ENCODE assay signal across 8 mouse cellular contexts in genomic region chr11:106271794-106272643, GRCm38 (mm10). TPM values are rescaled to one million over a fixed set of nuclear protein-coding genes. Genes with fewer than 3 reads are reported as not detected.
DNase-seq lines count a peak whose midpoint lies in the region; ATAC-seq and TF ChIP-seq lines count a peak whose summit lies in the region.

No protein-coding gene starts in this region.

- TF ChIP-seq CTCF in cerebellum, adult 2 months (IDR thresholded peaks at IDR 0.05; ENCODE audit: borderline replicate concordance, insufficient read depth, low read depth, low read length): no peak
- no peak for TF ChIP-seq CTCF in kidney, postnatal 0 days (IDR thresholded peaks at IDR 0.05; ENCODE audit: low read depth)

- under 1% methylated on average over 41 of the region's 41 CpGs for WGBS in cerebellum, adult 2 months
- WGBS in heart, embryonic 10.5 days: 1% methylated on average over 41 of the region's 41 CpGs
- under 1% methylated on average over 40 of the region's 41 CpGs for WGBS in kidney, postnatal 0 days
- WGBS in stomach, embryonic 14.5 days: under 1% methylated on average over 41 of the region's 41 CpGs

- peak overlapping the region; percentile 74 for H3K4me2 ChIP-seq in kidney, postnatal 0 days (ENCODE audit: low read length)
- H3K4me2 ChIP-seq in stomach, embryonic 14.5 days (replicated peaks; ENCODE audit: low read depth, low read length): peak overlapping the region; percentile 67

- no peaks in the 10 kb centered on the region for H3K9me3 ChIP-seq in heart, embryonic 10.5 days
- H3K9me3 ChIP-seq in kidney, postnatal 0 days (replicated peaks; ENCODE audit: low read length): no peaks in the 10 kb centered on the region
- H3K9me3 ChIP-seq in stomach, embryonic 14.5 days (ENCODE audit: control insufficient read depth, low read depth, low read length): no peaks in the 10 kb centered on the region

- intact Hi-C loops in left cerebral cortex, postnatal 4 days (cut with DNase I): no loop called here

- ATAC-seq in kidney, postnatal 0 days (replicated peaks; ENCODE audit: low FRiP score, low read depth): peak; percentile 19
- peak; percentile 19; the same call in 1 of the 2 replicates for ATAC-seq in stomach, embryonic 14.5 days (ENCODE audit: insufficient number of reproducible peaks, insufficient read depth, low FRiP score, low read depth)

- DNase-seq in left cerebral cortex, postnatal 4 days: peak; percentile 43
- no peak for DNase-seq in left cerebral cortex, adult 11 months (ENCODE audit: low spot score)
- DNase-seq in cerebellum, adult 2 months: peak in 1 of 2 experiments; percentile 64
- DNase-seq in heart, embryonic 10.5 days (ENCODE audit: low spot score): peak; percentile 81
- peak; percentile 73 for DNase-seq in kidney, postnatal 0 days (ENCODE audit: low spot score)
- peak; percentile 48 for DNase-seq in lung, postnatal 36 days
- DNase-seq in gastrocnemius, postnatal 4 days (ENCODE audit: low spot score in 2 of 2): no peak

- peak overlapping the region; percentile 72 for H3K4me3 ChIP-seq in cerebellum, adult 2 months (replicated peaks; ENCODE audit: insufficient read depth, low read depth, low read length)
- H3K4me3 ChIP-seq in heart, embryonic 10.5 days: peak overlapping the region; percentile 96
- peak overlapping the region; percentile 99 for H3K4me3 ChIP-seq in kidney, postnatal 0 days (replicated peaks; ENCODE audit: low read depth, low read length)
- H3K4me3 ChIP-seq in stomach, embryonic 14.5 days (ENCODE audit: low read depth, low read length): peak overlapping the region; percentile 99

- peaks cover 14% of the 10 kb centered on the region for H3K36me3 ChIP-seq in heart, embryonic 10.5 days
- H3K36me3 ChIP-seq in kidney, postnatal 0 days (ENCODE audit: insufficient read depth, low read length): peaks cover 6% of the 10 kb centered on the region; the same call in 1 of the 2 replicates
- H3K36me3 ChIP-seq in stomach, embryonic 14.5 days (ENCODE audit: control insufficient read depth, insufficient read depth, low read length): peaks cover under 1% of the 10 kb centered on the region; the same call in 1 of the 2 replicates

- H3K27ac ChIP-seq in cerebellum, adult 2 months (ENCODE audit: insufficient read depth, low read length): peak overlapping the region; percentile 81
- peak overlapping the region; percentile 98 for H3K27ac ChIP-seq in heart, embryonic 10.5 days
- peak overlapping the region; percentile 99 for H3K27ac ChIP-seq in kidney, postnatal 0 days
- peak overlapping the region; percentile 98 for H3K27ac ChIP-seq in stomach, embryonic 14.5 days (ENCODE audit: low read length)

- H3K9ac ChIP-seq in kidney, postnatal 0 days (ENCODE audit: low read depth, low read length): peak overlapping the region; percentile 99
- peak overlapping the region; percentile 97 for H3K9ac ChIP-seq in stomach, embryonic 14.5 days (replicated peaks; ENCODE audit: low read depth, low read length)

- no peaks in the 10 kb centered on the region for H3K27me3 ChIP-seq in cerebellum, adult 2 months (ENCODE audit: control insufficient read depth, insufficient read depth, low read length)
- no peaks in the 10 kb centered on the region for H3K27me3 ChIP-seq in heart, embryonic 10.5 days (ENCODE audit: insufficient read depth, poor library complexity, severe bottlenecking)
- H3K27me3 ChIP-seq in kidney, postnatal 0 days (ENCODE audit: insufficient read depth, low read length): no peaks in the 10 kb centered on the region
- H3K27me3 ChIP-seq in stomach, embryonic 14.5 days (ENCODE audit: control insufficient read depth, insufficient read depth, low read length): no peaks in the 10 kb centered on the region

- peaks cover 14% of the 10 kb centered on the region; the same call in 1 of the 2 replicates for H3K4me1 ChIP-seq in cerebellum, adult 2 months (ENCODE audit: control insufficient read depth, insufficient read depth, low read length)
- peaks cover 60% of the 10 kb centered on the region for H3K4me1 ChIP-seq in heart, embryonic 10.5 days
- peaks cover 37% of the 10 kb centered on the region for H3K4me1 ChIP-seq in kidney, postnatal 0 days (replicated peaks; ENCODE audit: insufficient read depth, low read length)
- peaks cover 50% of the 10 kb centered on the region for H3K4me1 ChIP-seq in stomach, embryonic 14.5 days (ENCODE audit: control insufficient read depth, insufficient read depth, low read length)

- no peak for TF ChIP-seq POLR2A in cerebellum, adult 2 months (IDR thresholded peaks at IDR 0.05; ENCODE audit: borderline replicate concordance, insufficient read depth, low read length)

RNA-seq across cellular contexts. Expression of gene Smarcd2, which starts 0.8 kb away (rescaled TPM):
- 10 to 100 TPM; 13.9 to 17.8 TPM for total RNA-seq in left cerebral cortex, postnatal 4 days (2021)
- polyA plus RNA-seq in cerebellum, adult 2 months (2012; rRNA removed): 114 and 144 TPM in 2 replicates
- polyA plus RNA-seq in heart, embryonic 10.5 days (2016; fragmentation: Nextera tagmentation; extraction: Ambion mirVana): 20.9 and 36.2 TPM in 2 replicates
- 42.7 and 44.6 TPM in 2 replicates for polyA plus RNA-seq in kidney, postnatal 0 days (2015; fragmentation: Nextera tagmentation; extraction: Ambion mirVana)
- 82.8 and 86.2 TPM in 2 replicates for polyA plus RNA-seq in stomach, embryonic 14.5 days (2014; fragmentation: Nextera tagmentation; extraction: Ambion mirVana)
- total RNA-seq in gastrocnemius, postnatal 4 days (2021): 10 to 100 TPM; 36.6 to 38.1 TPM

RNA-seq across cellular contexts. Expression of gene Tcam1, which starts 4.5 kb away (rescaled TPM):
- total RNA-seq in left cerebral cortex, postnatal 4 days (2021): under 1 TPM; 0.18 to 0.28 TPM
- 0.36 and 0.43 TPM in 2 replicates for polyA plus RNA-seq in cerebellum, adult 2 months (2012; rRNA removed)
- polyA plus RNA-seq in heart, embryonic 10.5 days (2016; fragmentation: Nextera tagmentation; extraction: Ambion mirVana): 0.18 and 0.40 TPM in 2 replicates
- polyA plus RNA-seq in kidney, postnatal 0 days (2015; fragmentation: Nextera tagmentation; extraction: Ambion mirVana): 0.49 and 0.59 TPM in 2 replicates
- 0.07 and 0.41 TPM in 2 replicates for polyA plus RNA-seq in stomach, embryonic 14.5 days (2014; fragmentation: Nextera tagmentation; extraction: Ambion mirVana)
- under 1 TPM; 0.12 to 0.29 TPM for total RNA-seq in gastrocnemius, postnatal 4 days (2021)

RNA-seq across cellular contexts. Expression of gene Psmc5, which starts 16.1 kb away (rescaled TPM):
- total RNA-seq in left cerebral cortex, postnatal 4 days (2021): 100 to 1,000 TPM; 111 to 112 TPM
- 307 and 343 TPM in 2 replicates for polyA plus RNA-seq in cerebellum, adult 2 months (2012; rRNA removed)
- polyA plus RNA-seq in heart, embryonic 10.5 days (2016; fragmentation: Nextera tagmentation; extraction: Ambion mirVana): 330 and 386 TPM in 2 replicates
- polyA plus RNA-seq in kidney, postnatal 0 days (2015; fragmentation: Nextera tagmentation; extraction: Ambion mirVana): 223 and 251 TPM in 2 replicates
- 241 and 254 TPM in 2 replicates for polyA plus RNA-seq in stomach, embryonic 14.5 days (2014; fragmentation: Nextera tagmentation; extraction: Ambion mirVana)
- total RNA-seq in gastrocnemius, postnatal 4 days (2021): 100 to 1,000 TPM; 123 to 146 TPM

RNA-seq across cellular contexts. Expression of gene Ftsj3, which starts 16.1 kb away (rescaled TPM):
- total RNA-seq in left cerebral cortex, postnatal 4 days (2021): 10 to 100 TPM; 34.6 to 35.1 TPM
- polyA plus RNA-seq in cerebellum, adult 2 months (2012; rRNA removed): 21.3 and 22.8 TPM in 2 replicates
- polyA plus RNA-seq in heart, embryonic 10.5 days (2016; fragmentation: Nextera tagmentation; extraction: Ambion mirVana): 55.9 and 71.1 TPM in 2 replicates
- 40.6 and 45.1 TPM in 2 replicates for polyA plus RNA-seq in kidney, postnatal 0 days (2015; fragmentation: Nextera tagmentation; extraction: Ambion mirVana)
- polyA plus RNA-seq in stomach, embryonic 14.5 days (2014; fragmentation: Nextera tagmentation; extraction: Ambion mirVana): 50.2 and 54.3 TPM in 2 replicates
- 10 to 100 TPM; 32.6 to 34.6 TPM for total RNA-seq in gastrocnemius, postnatal 4 days (2021)

RNA-seq across cellular contexts. Expression of gene Gh, which starts 29.6 kb away (rescaled TPM):
- total RNA-seq in left cerebral cortex, postnatal 4 days (2021): not detected
- polyA plus RNA-seq in cerebellum, adult 2 months (2012; rRNA removed): not detected in 2 replicates
- not detected in 2 replicates for polyA plus RNA-seq in heart, embryonic 10.5 days (2016; fragmentation: Nextera tagmentation; extraction: Ambion mirVana)
- not detected in 2 replicates for polyA plus RNA-seq in kidney, postnatal 0 days (2015; fragmentation: Nextera tagmentation; extraction: Ambion mirVana)
- not detected in 2 replicates for polyA plus RNA-seq in stomach, embryonic 14.5 days (2014; fragmentation: Nextera tagmentation; extraction: Ambion mirVana)
- total RNA-seq in gastrocnemius, postnatal 4 days (2021): not detected

Comparison
In these comparisons a context has a peak if more than half of its experiments do, and no peak if none do; other contexts are left out.
1. DNase-seq: peak in left cerebral cortex, postnatal 4 days (single experiment), heart, embryonic 10.5 days (single experiment), kidney, postnatal 0 days (single experiment) and lung, postnatal 36 days (single experiment); none in left cerebral cortex, adult 11 months (single experiment) and gastrocnemius, postnatal 4 days (0 of 2).
2. Peak in every context shown above with its lines, with median percentiles within 50 percentile points of each other: H3K27ac ChIP-seq and H3K4me3 ChIP-seq.